Mouse (Mus musculus) spleen, adult 2 months (tissue): ENCODE data around the gene Cobll1. TPM values are rescaled to one million over a fixed set of nuclear protein-coding genes. Genes with fewer than 3 reads are reported as not detected.

ENCODE experiments used
- DNase-seq, 2 experiments: peaks; one replicate each; pipeline versions ENCODE4 v3.0.0 to v3.0.0-alpha.2; 2012 to 2021; ENCODE audit warnings: low spot score in 2 of 2, low read depth in 1 of 2
- H3K27ac ChIP-seq: fragments of 200-500 bp; 2 replicates; pipeline ENCODE4 v1.5.1; 2012; ENCODE audit warnings: low read length, inconsistent platforms; ENCODE audit not compliant: insufficient read depth
- H3K27me3 ChIP-seq: fragments of 200-500 bp; 2 replicates; pipeline ENCODE4 v1.6.1; 2012; ENCODE audit warnings: mild to moderate bottlenecking, moderate library complexity, low read length, inconsistent platforms; ENCODE audit not compliant: control insufficient read depth, insufficient read depth
- H3K36me3 ChIP-seq: fragments of 200-500 bp; 2 replicates; pipeline ENCODE4 v1.6.1; 2012; ENCODE audit warnings: mild to moderate bottlenecking, low read length, inconsistent platforms; ENCODE audit not compliant: control insufficient read depth, insufficient read depth
- H3K4me1 ChIP-seq: fragments of 200-500 bp; 2 replicates; pipeline ENCODE4 v1.6.1; 2011; ENCODE audit warnings: inconsistent platforms; ENCODE audit not compliant: control insufficient read depth, insufficient read depth, insufficient read length
- H3K4me3 ChIP-seq: fragments of 200-500 bp; 2 replicates; pipeline ENCODE4 v1.5.1; 2011; ENCODE audit warnings: mild to moderate bottlenecking, inconsistent platforms; ENCODE audit not compliant: insufficient read depth, insufficient read length; ENCODE audit errors: extremely low read depth
- CTCF ChIP-seq: fragments of 200-500 bp; IDR thresholded peaks from 2 replicates; pipeline ENCODE4 v1.5.1; 2011; ENCODE audit warnings: mild to moderate bottlenecking, inconsistent platforms; ENCODE audit not compliant: insufficient read depth, insufficient read length, insufficient replicate concordance; ENCODE audit errors: extremely low read depth
- POLR2A ChIP-seq: fragments of 200-500 bp; IDR thresholded peaks from 2 replicates; pipeline ENCODE4 v1.6.1; 2011; ENCODE audit warnings: low read depth, low read length, inconsistent platforms
- WGBS: fragments of 180-500 bp; shearing (Covaris S2); methylation state at CpG from one replicate; pipeline ENCODE4 v1.1.7; 2018; 5-methylcytosine and 5-hydroxymethylcytosine counted together
- polyA plus RNA-seq: library from polyadenylated mRNA; depleted of rRNA; stranded (reverse); fragments of >200 nt; gene quantifications from 2 replicates; pipeline ENCODE4 v1.2.3, GENCODE M21; 2012

The Cobll1 gene
- polyA plus RNA-seq, 1 experiment: 5.4 TPM

GRCm38 (mm10) chr2:65141093-65141661 is 98.0 kb downstream of the Cobll1 start:
- 0 out of 2 replicates have a peak, but pooled peaks cover 1% of the 10 kb centered on the region for H3K36me3 ChIP-seq
- no peak overlapping the region for H3K4me3 ChIP-seq
- DNase-seq: no peak
- no peaks in the 10 kb centered on the region for H3K27me3 ChIP-seq
- H3K27ac ChIP-seq: no peak overlapping the region
- WGBS: 84% methylated on average over 4 of the region's 4 CpGs
- TF ChIP-seq POLR2A (no peak), CTCF (no peak)
- no peaks in the 10 kb centered on the region; the same call in 1 of the 2 replicates for H3K4me1 ChIP-seq

DNA sequence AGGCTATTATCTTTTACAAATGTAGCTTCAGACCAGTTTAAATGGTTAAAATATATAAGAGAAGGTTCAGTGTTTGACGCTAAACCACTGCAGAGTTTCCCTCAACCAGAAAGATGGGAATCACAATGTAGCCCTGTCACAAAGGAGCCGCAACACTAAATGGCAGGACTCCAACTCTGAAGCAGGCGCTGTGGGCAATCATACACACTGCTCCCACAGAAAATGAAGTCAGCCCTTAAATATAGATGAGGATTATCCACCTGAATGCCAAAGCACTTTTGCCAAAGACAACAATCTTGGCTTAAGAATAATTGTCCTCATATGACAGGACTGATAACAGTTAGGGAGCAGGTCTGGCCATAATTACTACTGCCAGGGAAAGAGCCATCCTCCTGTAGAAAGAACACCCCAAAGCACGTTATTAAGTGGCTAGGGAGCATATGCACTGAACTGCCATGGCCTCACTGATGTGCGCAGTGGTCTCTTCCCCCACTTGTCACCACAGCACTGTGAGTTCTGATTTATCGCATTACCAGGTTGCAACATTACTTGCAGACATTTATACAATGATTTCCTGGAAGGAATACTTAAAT is 98.8 kb downstream of the Cobll1 start:
- no peak for DNase-seq
- Histone ChIP-seq H3K36me3 (0 out of 2 replicates have a peak, but pooled peaks cover 1% of the 10 kb centered on the region), H3K4me1 (no peaks in the 10 kb centered on the region; the same call in 1 of the 2 replicates), H3K4me3 (no peak overlapping the region), H3K27me3 (no peaks in the 10 kb centered on the region), H3K27ac (no peak overlapping the region)
- 94% methylated on average over 6 of the region's 6 CpGs for WGBS
- TF ChIP-seq POLR2A: no peak
- no peak for TF ChIP-seq CTCF

DNA sequence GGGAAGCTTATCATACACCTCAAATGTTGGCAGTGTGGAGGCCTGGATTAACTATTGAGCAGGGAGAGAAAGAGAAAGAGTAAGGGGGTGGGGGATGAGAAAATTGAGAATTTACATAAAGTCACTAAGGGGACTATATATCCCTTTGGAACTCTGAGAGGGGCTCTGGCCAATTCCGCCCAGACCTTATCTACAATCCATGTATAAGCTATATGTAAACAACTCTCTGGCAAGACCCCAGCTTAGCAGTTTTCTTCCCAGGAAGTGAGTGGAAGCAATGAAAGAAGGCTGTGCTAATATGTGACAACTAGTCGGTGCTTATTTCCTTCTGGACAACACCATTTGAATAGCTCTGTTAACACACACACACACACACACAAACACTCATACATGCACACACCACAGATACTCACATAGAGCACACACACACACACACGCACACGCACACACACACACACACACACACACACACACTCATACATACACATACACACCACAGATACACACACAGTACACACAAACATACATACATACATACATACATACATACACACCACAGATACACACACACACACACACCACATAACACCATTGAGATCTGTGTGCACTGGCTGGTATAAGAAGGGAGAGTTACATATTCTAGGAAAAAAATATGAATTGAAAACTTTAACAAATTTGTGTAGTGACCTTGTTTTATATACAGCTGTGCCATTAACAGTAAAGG is 99.4 kb downstream of the Cobll1 start:
- 81% methylated on average over 4 of the region's 4 CpGs for WGBS
- H3K27me3 ChIP-seq: no peaks in the 10 kb centered on the region
- no peak overlapping the region for H3K4me3 ChIP-seq
- 0 out of 2 replicates have a peak, but pooled peaks cover 1% of the 10 kb centered on the region for H3K36me3 ChIP-seq
- DNase-seq: no peak
- no peak overlapping the region for H3K27ac ChIP-seq
- H3K4me1 ChIP-seq: no peaks in the 10 kb centered on the region; the same call in 1 of the 2 replicates
- TF ChIP-seq POLR2A (no peak), CTCF (no peak)

- TF ChIP-seq POLR2A (no peak), CTCF (no peak)
- no peak overlapping the region for H3K27ac ChIP-seq
- H3K4me3 ChIP-seq: no peak overlapping the region
- no peak for DNase-seq
- 46% methylated on average over 5 of the region's 5 CpGs for WGBS
- 0 out of 2 replicates have a peak, but pooled peaks cover under 1% of the 10 kb centered on the region for H3K36me3 ChIP-seq
- H3K27me3 ChIP-seq: no peaks in the 10 kb centered on the region
- no peaks in the 10 kb centered on the region; the same call in 1 of the 2 replicates for H3K4me1 ChIP-seq
Measured at GRCm38 (mm10) chr2:65138992-65139391, 100.2 kb downstream of the Cobll1 start.

- Histone ChIP-seq H3K27me3 (no peaks in the 10 kb centered on the region), H3K4me3 (no peak overlapping the region), H3K27ac (no peak overlapping the region), H3K4me1 (no peaks in the 10 kb centered on the region), H3K36me3 (peaks cover 7% of the 10 kb centered on the region)
- no peak for DNase-seq
- WGBS: 93% methylated on average over 12 of the region's 12 CpGs
- TF ChIP-seq POLR2A: no peak
- TF ChIP-seq CTCF: no peak
Measured at GRCm38 (mm10) chr2:65126141-65126783, 112.9 kb downstream of the Cobll1 start.

DNA sequence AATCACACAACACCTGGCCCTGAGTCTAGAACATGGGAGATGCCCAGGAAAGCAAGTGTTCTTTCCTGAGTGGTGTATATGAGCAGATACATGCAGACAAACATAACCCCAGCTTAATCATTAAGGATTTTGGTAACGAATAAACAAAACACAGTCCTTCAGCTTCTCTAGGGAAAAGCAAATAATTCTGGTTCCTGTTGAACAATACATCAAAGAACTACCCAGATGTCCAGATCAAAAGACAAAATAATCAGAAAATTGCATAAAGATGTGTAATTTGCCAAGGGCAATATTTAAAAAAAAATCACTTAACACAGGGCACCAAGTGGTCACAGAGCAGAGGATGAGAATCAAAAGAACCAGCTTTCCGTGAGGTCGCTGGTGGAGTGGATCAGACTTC is 115.5 kb downstream of the Cobll1 start:
- H3K4me1 ChIP-seq: no peaks in the 10 kb centered on the region
- peaks cover 4% of the 10 kb centered on the region for H3K36me3 ChIP-seq
- 89% methylated on average over 3 of the region's 3 CpGs for WGBS
- no peak overlapping the region for H3K27ac ChIP-seq
- TF ChIP-seq POLR2A: no peak
- no peak for TF ChIP-seq CTCF
- H3K4me3 ChIP-seq: no peak overlapping the region
- DNase-seq: no peak
- H3K27me3 ChIP-seq: no peaks in the 10 kb centered on the region
